Mouse (Mus musculus): ENCODE measurements around the gene Slit2. TPM values are rescaled to one million over a fixed set of nuclear protein-coding genes. Genes with fewer than 3 reads are reported as not detected.

Gene Slit2
- total RNA-seq, 2 experiments from 2014 or later: 33.2 to 36.7 TPM

DNA sequence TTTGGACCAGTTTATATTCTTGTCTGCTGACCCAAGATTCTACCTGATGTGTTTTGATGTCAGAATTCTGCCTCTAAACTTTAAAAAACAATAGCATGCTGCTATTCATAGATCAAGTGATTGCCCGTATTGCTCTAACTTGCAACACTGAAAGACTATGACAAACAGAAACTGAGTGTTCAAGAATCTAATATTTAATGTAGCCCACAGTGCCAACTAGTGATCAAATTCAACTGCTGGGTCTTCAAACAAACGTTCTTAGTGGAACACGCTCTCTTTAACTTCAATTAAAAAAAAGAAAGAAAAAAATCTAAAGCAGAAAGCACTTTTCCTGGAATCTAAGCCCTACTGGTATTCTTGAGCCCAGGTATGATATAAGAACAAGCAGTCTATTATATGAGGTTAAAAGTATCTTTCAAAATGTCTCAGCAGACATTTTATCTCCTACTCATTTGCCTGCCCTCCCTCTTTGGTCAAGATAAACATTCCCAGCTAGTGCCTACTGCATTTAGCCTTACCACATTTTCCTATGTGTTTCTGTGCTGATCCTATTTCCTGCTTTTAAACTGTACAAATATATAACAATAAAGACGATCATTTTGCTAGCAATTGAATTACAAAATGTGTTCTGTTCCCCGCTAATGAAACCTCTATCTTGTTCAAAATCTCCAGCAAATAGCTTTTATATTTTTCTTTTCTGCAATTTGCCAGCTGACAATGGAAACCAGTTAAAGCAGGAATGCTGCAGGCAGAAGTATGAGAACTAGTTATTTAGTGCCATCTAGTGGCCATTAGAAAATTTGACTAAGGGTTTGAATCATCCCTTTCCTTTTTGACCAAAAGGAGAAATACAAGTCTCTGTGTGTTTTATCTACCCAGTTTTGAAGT, 362.4 kb downstream of the Slit2 start:
- DNase-seq (ENCODE audit: extremely low spot score in 1 of 2, low spot score in 1 of 2): no peak

DNA sequence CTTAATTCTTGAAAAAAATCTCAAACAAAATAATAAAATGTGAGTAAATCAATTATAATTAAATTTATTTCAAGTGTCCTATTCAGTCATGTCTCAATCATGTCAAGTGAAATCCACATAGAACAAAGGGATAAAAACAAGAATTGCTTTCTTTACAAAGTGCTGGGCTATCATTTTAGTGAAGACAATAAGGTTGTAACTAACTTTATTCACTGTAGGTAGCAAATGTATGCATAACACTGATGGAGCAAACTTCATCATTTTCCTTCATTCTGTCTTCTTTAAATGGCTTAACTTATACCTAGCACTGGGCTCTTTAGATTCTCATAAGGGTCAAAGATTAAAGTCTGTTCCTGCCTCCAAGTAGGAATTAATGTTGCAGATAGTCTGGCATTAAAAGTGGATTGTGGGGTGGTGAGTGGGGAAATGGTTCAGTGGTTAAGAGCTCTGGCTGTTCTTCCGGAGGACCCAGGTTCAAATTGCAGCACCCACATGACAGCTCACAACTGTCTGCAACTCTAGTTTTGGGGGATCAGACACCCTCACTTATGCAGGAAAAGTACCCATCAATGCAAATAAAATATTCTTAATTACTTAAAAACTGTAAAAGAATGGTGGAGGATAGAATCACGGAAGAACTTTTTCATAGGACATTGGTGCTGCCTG, 363.2 kb downstream of the Slit2 start:
- no peak for DNase-seq (ENCODE audit: extremely low spot score in 1 of 2, low spot score in 1 of 2)

DNA sequence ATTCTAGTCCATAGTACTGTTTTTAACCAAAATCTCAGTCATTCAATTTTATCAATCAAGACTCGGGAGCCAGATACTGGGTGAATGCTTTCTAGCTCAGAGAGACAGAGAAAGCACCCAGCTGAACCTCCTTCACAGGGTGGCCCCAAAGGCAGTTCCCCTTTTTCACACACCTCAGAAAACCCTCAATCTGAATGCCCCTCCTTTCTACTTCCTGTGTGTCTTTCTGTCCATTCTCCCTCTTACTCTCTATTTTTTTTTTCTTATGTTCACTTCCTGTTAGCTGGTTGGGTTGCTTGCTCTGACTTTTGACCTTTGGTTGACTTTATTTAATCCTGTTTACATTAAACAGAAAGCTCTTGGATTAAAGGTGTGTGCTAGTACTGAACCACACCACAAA, 366.4 kb downstream of the Slit2 start:
- DNase-seq (ENCODE audit: extremely low spot score in 1 of 2, low spot score in 1 of 2): no peak

Small RNA genes lying within 50 kb of the gene (microRNA-seq; reads per million reads assigned to microRNA genes)
- 24.7 to 27.9 reads per million in 2 experiments for gene Mir218-1

All from layer of hippocampus, postnatal 25 days (tissue).